In genomic region chr14:24904712-24905111, GRCm38 (mm10) we compare ENCODE assay signal across 22 mouse cellular contexts.
A peak's percentile ranks its signal among the peaks of the same experiment; 100 is the strongest.
DNase-seq lines count a peak whose midpoint lies in the region; ATAC-seq and TF ChIP-seq lines count a peak whose summit lies in the region.
"Had no signal": no experiment of that assay in that cellular context is flagged by ENCODE, and none has a peak within 500 bp of the region (broad histone marks: within the 10 kb centered on the region; RNA-seq: fewer than 3 reads in every experiment).

No protein-coding gene starts in this region.

- no peak for TF ChIP-seq POLR2A in limb, embryonic 14.5 days (IDR thresholded peaks at IDR 0.05; ENCODE audit: borderline replicate concordance, extremely low read depth, insufficient read depth, insufficient read length)

- ATAC-seq in limb, embryonic 14.5 days (ENCODE audit: low FRiP score, low read depth), result no peak
- ATAC-seq: CD4-positive, CD25-positive, alpha-beta regulatory T cell, adult 4 months; forebrain, embryonic 15.5 days had no signal

- H3K4me2 ChIP-seq in limb, embryonic 14.5 days (replicated peaks; ENCODE audit: low read depth, low read length, severe bottlenecking), result no peak overlapping the region
- H3K4me2 ChIP-seq: embryonic facial prominence, embryonic 12.5 days; forebrain, embryonic 15.5 days; heart, embryonic 11.5 days; hindbrain, embryonic 12.5 days; hindbrain, embryonic 15.5 days had no signal

- H3K27ac ChIP-seq in limb, embryonic 10.5 days, result peak overlapping the region; percentile 32; the same call in 1 of the 2 replicates
- H3K27ac ChIP-seq in limb, embryonic 14.5 days (replicated peaks; ENCODE audit: low read depth, low read length), result no peak overlapping the region
- H3K27ac ChIP-seq: embryonic facial prominence, embryonic 12.5 days; forebrain, embryonic 10.5 days; forebrain, embryonic 15.5 days; hindbrain, embryonic 12.5 days; hindbrain, embryonic 15.5 days had no signal

- no peaks in the 10 kb centered on the region for H3K27me3 ChIP-seq in limb, embryonic 10.5 days (ENCODE audit: low read depth, poor library complexity, severe bottlenecking)
- no peaks in the 10 kb centered on the region for H3K27me3 ChIP-seq in limb, embryonic 14.5 days (ENCODE audit: control insufficient read depth, insufficient read depth, low read length)
- H3K27me3 ChIP-seq: embryonic facial prominence, embryonic 12.5 days; forebrain, embryonic 15.5 days; hindbrain, embryonic 12.5 days; hindbrain, embryonic 15.5 days had no signal

- peak; percentile 69 for DNase-seq in heart, adult 11 months
- DNase-seq in heart, adult 18-20 months, result no peak
- DNase-seq in large intestine, adult 2 months (ENCODE audit: low read depth, low spot score), result peak; percentile 10
- no peak for DNase-seq in limb, embryonic 10.5 days (ENCODE audit: low spot score)
- peak; percentile 63 for DNase-seq in limb, embryonic 14.5 days (ENCODE audit: low spot score)
- no peak for DNase-seq in ovary, adult 18-20 months (ENCODE audit: low spot score)
- no peak for DNase-seq in cerebellum, adult 9-10 months
- DNase-seq: adrenal gland, adult 2 months; adrenal gland, postnatal 14 days; cerebellum, adult 11 months; cerebellum, adult 2 months; cerebellum, postnatal 10 days; cerebellum, postnatal 36 days; gastrocnemius, postnatal 25 days had no signal

- peaks cover 77% of the 10 kb centered on the region for H3K4me1 ChIP-seq in limb, embryonic 10.5 days
- peaks cover 54% of the 10 kb centered on the region for H3K4me1 ChIP-seq in limb, embryonic 14.5 days (ENCODE audit: control insufficient read depth, insufficient read depth, low read length)

- H3K9me3 ChIP-seq in limb, embryonic 10.5 days (replicated peaks), result no peaks in the 10 kb centered on the region
- no peaks in the 10 kb centered on the region for H3K9me3 ChIP-seq in limb, embryonic 14.5 days (ENCODE audit: control insufficient read depth, low read length)
- H3K9me3 ChIP-seq: embryonic facial prominence, embryonic 12.5 days; forebrain, embryonic 10.5 days; forebrain, embryonic 15.5 days; hindbrain, embryonic 12.5 days; hindbrain, embryonic 15.5 days had no signal

- no peak overlapping the region for H3K4me3 ChIP-seq in limb, embryonic 10.5 days
- H3K4me3 ChIP-seq in limb, embryonic 14.5 days (replicated peaks; ENCODE audit: low read length), result no peak overlapping the region
- H3K4me3 ChIP-seq: embryonic facial prominence, embryonic 12.5 days; erythroblast, embryonic 14.5 days; forebrain, embryonic 10.5 days; forebrain, embryonic 15.5 days; hindbrain, embryonic 12.5 days; hindbrain, embryonic 15.5 days had no signal

- no peaks in the 10 kb centered on the region for H3K36me3 ChIP-seq in limb, embryonic 10.5 days
- no peaks in the 10 kb centered on the region for H3K36me3 ChIP-seq in limb, embryonic 14.5 days (ENCODE audit: control insufficient read depth, insufficient read depth, low read length)
- H3K36me3 ChIP-seq: embryonic facial prominence, embryonic 12.5 days; forebrain, embryonic 10.5 days; forebrain, embryonic 15.5 days; hindbrain, embryonic 12.5 days; hindbrain, embryonic 15.5 days had no signal

- H3K9ac ChIP-seq in limb, embryonic 14.5 days (ENCODE audit: low read depth, low read length, severe bottlenecking), result no peak overlapping the region
- H3K9ac ChIP-seq: embryonic facial prominence, embryonic 12.5 days; forebrain, embryonic 15.5 days; hindbrain, embryonic 12.5 days; hindbrain, embryonic 15.5 days had no signal

- WGBS in large intestine, adult 2 months, result 58% methylated on average over 6 of the region's 6 CpGs
- 79% methylated on average over 6 of the region's 6 CpGs for WGBS in limb, embryonic 10.5 days
- WGBS in limb, embryonic 14.5 days, result 61% methylated on average over 6 of the region's 6 CpGs

Comparison
In these comparisons a context has a peak if more than half of its experiments do, and no peak if none do; other contexts are left out.
1. DNase-seq: peak in heart, adult 11 months (single experiment), large intestine, adult 2 months (single experiment) and limb, embryonic 14.5 days (single experiment); none in heart, adult 18-20 months (0 of 2), limb, embryonic 10.5 days (single experiment), ovary, adult 18-20 months (single experiment) and cerebellum, adult 9-10 months (single experiment).